Mouse (Mus musculus) testis, postnatal 10 days (tissue): ENCODE data around the gene Plpp3.

Experiments
- DNase-seq: peaks from one replicate; pipeline ENCODE4 v3.0.0; 2021; ENCODE audit warnings: low spot score

Gene Plpp3

DNA sequence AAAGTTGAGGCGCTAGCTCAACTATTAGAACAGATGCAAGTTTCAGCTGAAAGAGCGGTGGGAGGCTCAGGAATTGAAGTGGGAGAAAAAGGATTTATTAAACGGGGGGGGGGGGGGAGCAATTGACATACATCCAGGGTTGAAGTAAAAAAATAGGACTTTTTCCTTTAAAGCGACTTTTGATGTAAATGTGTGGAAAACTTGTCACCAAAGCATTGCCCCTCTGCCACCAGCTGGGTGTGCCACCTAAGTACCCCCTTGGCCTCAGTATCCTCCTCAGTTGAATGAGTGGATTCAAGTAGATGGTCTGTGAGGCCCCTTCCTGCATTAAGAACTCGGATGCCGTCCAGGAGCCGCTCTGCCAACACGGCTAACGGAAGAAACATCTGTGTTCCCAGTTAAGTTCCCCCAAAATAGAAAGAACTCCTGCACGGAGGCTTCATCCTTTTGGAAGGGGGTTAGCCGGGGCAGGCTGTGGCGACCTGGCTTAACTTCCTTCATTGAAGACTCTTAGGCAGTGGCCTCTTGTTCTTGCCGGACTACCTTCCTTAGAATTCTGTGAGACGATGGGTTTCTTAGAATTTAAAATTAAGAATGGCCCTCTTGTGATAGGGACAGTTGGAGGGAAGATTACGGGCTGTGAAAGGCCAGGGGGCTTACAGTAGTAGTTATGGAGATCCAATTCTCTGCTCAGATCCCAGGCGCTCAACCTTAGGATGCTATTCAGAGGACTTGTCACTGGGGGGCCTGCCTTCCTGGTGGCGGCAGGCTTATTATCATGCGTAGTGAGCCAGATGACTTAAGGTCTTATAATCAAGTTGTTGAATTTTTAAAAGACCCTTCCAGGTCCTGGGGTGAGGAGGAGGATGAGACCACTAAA is 1.7 kb downstream of the Plpp3 start:
- no peak for DNase-seq

GRCm38 (mm10) chr4:105159531-105159870 is 2.4 kb downstream of the Plpp3 start:
- DNase-seq: no peak

- DNase-seq: no peak
Observed at GRCm38 (mm10) chr4:105160470-105160869, 3.3 kb downstream of the Plpp3 start.

GRCm38 (mm10) chr4:105162014-105162413 is 4.9 kb downstream of the Plpp3 start:
- no peak for DNase-seq

DNA sequence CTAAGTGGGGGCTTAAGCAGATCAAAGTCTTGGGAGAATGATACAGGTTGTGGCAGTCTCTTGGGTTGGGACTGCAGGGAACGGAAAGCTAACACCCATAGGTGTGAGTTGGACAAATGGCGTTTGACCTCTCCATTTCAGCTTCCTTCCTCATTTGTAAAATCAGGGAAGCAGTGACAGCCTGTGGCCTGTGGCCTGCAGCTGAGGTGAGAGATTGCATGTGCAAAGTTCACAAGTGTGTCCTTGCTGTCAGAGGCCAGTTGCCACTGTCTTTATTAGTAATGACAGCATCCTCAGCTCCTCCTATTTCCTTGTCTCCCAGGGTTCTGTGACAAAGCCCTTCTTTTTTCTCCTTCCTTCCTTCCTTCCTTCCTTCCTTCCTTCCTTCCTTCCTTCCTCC is 5.5 kb downstream of the Plpp3 start:
- no peak for DNase-seq

GRCm38 (mm10) chr4:105163981-105164411 is 6.8 kb downstream of the Plpp3 start:
- no peak for DNase-seq

DNA sequence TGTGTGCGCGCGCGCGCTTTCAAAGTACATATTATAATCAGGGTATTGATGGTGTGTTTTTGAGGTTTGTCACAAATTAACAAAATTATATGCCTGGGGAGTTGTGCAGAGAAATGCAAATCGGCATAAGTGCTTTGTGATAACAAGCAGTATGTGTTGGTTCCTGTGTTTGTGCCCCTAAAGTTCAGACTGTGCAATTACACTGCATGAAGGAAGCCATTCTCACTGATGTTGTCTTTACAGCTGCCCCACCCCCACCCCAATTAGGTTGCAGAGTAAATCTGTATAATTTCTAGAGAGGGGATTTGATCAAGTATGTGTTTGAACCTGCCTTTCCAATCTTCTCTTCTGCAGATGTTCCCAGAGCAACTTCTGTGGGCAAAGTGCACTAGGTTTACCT is 7.8 kb downstream of the Plpp3 start:
- DNase-seq: no peak

DNA sequence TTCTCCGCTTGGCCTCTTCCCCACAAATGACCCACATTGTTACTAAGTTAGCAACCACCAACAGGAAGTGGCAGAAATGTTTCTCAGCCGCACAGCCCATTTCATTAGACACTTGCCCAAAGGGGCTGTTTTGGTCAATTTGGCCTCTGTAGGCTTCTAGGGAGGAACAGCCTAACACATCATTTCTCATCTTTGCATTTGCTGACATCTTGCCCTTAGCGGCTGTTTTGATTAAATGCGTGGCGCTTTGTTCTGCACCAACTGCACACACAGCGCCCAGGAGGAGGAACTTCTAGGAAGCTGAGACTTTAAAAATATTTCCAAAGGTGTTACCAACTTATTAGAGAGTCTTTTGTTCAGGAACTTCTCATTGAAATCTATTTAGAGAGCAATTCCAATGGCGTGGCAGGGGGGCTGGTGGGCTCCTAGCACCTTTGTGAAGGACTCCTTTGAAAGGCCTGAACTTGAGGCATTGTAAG is 12.0 kb downstream of the Plpp3 start:
- DNase-seq: peak; percentile 31

DNA sequence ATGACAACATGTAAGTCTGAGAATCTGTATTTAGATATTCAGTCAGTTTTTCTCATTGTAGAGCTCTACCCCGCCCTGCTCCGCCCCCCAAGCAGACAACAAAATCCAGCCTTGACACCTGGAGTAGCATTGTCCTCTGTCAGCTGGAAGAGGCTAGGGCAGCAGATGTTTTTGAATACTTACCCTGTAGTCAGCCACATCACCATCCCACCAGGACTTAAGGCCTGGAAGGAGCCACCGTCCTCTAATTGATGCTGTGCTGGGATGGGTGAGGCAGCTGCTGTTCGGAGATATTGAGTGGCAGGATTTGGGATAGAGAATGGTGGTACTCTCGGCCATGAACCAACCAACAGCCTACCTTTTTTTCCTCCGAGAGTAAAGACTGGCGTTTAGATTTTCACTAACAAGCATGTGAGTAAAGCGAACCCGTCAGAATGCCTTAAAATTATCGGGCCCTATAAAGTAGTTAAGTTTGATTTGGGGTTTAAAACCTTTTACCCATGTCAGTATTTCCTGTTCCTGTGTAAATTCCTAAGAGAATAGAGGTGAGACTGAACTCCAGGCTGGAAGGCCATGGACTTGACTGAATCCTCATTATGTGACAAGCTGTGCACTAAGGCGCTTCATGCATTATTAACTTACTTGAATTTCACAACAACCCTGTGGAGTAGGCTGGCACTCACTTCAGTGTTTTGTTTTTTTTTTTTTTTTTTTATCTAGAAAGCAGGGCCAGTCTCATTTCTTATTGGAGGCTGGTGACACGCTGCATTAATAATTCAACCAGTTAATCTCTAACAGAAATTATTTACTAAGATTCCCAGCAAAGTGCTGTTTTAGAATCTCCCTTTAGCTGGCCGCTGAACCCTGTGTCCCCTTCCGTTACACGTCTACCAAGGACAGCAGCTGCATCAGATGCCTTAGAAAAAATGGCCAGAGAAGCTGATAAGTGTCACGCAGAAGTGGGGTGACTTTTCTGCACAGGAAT is 13.0 kb downstream of the Plpp3 start:
- peak; percentile 32 for DNase-seq

GRCm38 (mm10) chr4:105170811-105171401 is 13.8 kb downstream of the Plpp3 start:
- peak; percentile 10 for DNase-seq

DNA sequence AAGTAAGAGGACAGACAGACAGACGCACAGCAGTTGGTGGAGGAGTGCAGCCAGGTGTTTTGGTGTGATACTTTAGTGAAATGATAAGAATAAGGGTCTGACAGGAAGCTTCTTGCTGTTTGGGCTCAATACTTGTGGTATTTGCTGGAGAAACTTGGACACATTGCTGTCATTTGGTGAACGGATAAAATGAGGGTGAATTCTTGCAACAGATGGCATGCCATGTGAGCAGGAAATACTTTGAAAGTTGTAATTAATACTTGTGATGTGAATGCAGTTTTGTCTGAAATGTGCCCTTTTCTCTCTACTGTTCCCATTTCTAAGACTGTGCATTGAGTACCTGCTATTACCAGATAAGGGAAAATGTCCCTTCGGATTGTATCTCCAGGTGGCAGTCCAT is 14.3 kb downstream of the Plpp3 start:
- no peak for DNase-seq

GRCm38 (mm10) chr4:105174778-105175177 is 17.6 kb downstream of the Plpp3 start:
- no peak for DNase-seq

DNA sequence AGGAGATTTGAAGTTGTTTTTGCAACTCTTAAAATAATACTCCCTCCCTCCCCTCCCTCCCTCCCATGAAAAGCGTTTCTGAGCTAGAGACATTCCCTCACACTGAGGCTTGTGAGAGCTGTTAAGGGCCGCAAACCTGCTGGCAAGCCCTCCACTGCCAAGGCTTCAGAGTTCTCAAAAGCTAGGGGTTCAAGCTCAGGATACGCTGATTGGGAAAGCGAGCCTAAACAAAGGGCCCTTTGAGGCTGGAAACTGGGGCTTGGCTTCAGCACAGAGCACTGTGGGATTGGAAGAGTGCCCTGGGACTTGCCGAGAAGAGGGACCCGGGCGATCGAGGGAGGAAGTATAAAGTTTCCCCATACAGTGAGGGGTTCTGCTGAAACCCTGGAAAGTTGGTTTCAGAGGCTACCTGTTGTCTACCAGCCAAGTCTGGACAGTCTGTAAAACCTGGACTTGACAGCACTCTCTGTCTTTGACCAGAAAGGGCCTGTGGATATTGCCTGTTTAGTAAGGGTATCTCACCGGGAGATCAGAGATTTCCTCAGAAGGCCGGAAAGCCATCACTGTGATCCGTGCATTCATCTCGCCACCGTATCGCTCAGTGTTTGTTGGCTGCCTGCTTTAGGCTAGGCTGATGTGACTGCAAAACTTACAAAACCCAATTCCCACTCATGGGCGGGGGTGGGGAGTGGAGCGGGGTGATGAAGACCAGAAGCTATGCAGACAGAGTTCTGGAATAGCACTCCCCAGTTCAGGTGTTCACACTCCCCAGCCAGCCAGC is 18.3 kb downstream of the Plpp3 start:
- no peak for DNase-seq

- no peak for DNase-seq
Observed at GRCm38 (mm10) chr4:105181014-105181658, 24.0 kb downstream of the Plpp3 start.

DNA sequence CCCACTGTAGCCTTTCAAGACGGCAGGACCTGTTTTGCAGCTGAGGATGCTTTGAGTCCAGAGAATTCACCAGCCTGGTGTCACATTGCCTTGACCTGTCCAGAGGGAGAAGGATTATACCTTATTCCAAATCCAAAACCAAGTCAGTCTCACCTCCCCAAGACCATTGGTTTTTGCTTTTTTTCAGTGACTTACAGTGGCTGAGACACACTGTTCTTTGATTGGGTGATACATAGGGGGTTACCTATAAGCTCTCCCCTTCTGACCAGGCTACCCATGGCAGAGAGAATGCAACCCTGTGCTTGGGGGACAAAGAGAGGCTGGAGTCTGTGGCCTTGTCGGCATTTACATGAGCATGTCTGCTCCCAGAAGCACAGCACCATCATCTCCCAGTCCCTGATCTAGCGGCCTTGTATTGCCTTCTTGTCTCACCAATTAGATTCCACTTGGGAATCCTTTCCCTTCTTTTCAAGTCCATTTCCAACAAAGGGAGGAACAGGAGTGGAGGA is 24.6 kb downstream of the Plpp3 start:
- DNase-seq: no peak

GRCm38 (mm10) chr4:105182249-105182648 is 25.1 kb downstream of the Plpp3 start:
- no peak for DNase-seq

- DNase-seq: no peak
Observed at GRCm38 (mm10) chr4:105184490-105184889, 27.3 kb downstream of the Plpp3 start.

GRCm38 (mm10) chr4:105184924-105185323 is 27.8 kb downstream of the Plpp3 start:
- DNase-seq: no peak

- DNase-seq: no peak
Observed at GRCm38 (mm10) chr4:105186654-105187053, 29.5 kb downstream of the Plpp3 start.

DNA sequence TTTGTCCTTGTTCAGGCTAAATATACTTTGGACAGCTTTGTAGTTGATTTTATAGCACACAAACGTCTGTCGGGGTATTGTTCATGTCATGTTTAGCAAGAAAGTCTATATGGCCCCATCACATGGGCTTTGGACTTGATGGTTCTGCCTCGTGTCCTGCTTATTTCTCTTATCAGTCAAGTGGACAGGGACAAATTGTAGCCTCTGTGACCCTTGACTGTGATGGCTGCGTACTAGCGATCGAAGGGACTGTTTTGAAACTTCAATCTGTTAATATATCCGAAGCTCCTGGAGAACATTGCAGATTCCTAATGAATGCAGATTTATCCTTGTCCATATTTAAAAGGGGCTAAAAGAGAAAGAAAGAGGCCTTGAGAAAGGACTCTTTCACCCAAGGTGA is 30.7 kb downstream of the Plpp3 start:
- DNase-seq: no peak

DNA sequence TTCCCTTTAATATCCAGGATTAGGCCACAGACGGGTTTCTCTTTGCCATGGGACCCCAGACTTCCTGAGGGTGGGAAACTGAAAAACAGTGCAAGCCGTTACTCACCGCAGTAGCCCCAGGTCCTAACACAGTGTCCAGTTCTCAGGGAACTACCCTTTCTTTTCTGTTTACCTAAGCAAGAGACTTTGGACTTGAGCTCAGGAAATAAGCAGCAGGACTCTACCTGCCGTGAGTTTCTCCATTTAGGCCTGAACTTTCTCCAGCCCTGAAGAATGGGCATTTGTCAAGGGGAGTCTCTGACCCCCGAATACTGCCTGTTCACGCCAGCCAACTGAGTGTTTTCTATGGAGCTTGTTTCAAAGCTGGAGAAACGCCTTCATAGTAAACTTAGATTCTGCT is 31.7 kb downstream of the Plpp3 start:
- DNase-seq: no peak
